Mouse (Mus musculus) telencephalon, adult 2 months (tissue): ENCODE measurements around the gene Elmo1.

Source experiments
- DNase-seq: peaks from one replicate; pipeline ENCODE4 v3.0.0-alpha.2; 2011; ENCODE audit warnings: low read depth, low spot score

The Elmo1 gene

DNA sequence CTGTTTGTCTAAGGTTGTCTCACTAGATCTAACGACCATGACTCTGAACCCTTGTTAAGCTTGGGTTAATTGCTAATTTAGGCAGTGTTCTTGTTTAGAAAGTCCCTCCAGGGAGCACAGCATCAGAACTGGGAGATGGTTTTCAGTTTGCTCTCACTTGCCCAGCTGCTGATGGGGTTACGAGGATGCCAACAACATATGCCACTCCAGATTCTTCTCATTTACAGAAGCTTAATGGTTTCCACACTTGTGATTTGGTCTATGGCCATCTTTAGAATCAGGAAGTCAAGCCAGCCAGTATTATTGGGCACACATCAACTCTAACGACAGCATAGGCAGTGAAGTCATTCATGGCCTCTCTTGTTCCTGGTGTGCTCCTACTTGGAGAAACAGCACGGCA lies 427.3 kb downstream of the Elmo1 start:
- no peak for DNase-seq

DNA sequence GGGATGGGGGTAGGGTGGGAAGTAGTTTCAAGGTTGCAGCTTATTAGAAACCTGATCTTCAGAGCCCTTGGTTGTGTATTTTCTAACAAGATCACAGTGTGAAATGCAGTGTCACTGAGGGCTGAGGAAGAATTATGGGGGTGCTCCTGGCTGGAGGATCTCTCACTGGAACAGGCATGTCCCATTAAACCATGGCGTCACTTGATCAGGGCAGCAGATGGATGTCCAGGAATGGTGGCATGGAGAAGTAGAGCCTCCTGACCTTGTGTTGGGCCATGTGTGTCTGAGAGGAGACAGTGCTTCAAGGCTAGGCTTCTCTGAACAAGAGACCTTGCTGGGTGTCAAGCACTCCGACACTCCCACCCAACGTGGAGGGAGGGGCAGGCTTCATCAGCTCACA lies 431.1 kb downstream of the Elmo1 start:
- DNase-seq, result no peak

DNA sequence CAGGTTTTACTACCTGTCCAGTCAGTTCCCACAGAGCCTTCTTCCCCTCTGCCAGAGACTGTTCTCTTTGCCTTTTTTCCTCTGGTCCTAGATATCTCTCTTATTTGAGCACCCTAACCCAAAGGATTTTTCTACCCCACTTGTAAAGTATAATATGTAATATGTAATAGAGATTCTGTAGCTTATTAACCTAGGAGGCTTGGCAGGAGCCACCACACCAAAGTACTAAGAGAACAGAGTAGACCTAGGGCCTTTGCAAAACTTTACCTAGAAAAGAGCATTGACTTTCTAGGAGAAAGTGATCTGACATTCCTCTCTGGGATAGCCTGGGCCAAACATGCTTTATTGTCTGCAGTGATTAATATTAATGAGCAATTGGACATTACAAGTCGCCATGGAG lies 433.3 kb downstream of the Elmo1 start:
- no peak for DNase-seq

DNA sequence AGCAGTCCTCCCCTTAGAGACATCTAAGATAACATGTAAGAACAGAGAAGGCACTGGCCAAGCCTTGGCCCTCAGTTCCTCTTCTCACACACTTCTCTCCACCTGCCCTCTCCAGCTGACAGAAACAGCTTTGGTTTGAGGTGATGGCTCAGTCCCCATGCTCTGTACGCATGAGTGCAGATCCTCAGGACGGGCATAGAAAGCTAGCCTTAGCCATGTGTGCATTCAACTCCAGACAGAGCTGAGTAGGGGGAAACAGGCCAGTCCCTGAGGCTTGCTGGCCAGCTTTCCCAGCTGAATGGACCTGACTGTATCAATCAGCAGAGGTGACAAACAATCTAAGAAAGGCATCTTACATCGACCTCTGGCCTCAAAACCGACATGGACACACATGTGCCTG lies 435.4 kb downstream of the Elmo1 start:
- no peak for DNase-seq

DNA sequence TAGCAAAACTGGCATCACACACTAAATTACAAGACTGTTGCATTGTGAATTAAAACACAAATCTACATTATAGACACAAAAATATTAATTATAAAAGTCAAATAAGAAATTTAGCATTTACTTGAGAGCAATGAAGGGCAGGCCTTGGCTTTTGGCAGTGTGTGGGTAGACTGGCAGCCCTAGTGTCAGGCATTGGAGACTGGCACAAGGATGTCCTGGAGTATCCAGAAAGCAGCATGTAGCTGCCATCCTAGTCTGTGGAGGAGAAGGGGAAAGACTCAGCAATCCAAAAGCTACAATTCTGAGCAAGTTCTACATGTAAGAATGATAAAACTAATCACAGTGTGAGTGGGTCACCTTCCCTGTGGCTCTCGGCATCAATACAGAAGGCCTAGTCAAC lies 446.7 kb downstream of the Elmo1 start:
- no peak for DNase-seq

DNA sequence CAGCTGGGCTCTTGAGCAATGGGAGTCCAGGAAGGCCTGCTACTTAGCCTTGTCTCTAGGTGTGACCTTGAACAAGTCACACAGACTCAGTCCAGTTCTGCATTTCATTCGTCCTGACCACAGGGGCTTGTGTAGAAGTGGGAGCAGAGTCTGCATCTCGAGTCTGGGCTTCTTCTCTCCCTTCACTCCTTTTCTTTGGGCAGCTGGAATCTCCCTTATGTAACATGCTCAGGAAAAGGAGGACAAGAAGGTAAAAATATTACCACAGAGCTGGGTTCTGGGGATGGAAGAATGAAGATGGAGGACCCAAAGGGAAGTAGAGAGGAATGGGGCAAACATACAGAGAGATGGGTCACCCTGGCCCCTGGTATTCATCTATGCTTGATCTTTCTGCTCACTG lies 447.1 kb downstream of the Elmo1 start:
- DNase-seq, result no peak

DNA sequence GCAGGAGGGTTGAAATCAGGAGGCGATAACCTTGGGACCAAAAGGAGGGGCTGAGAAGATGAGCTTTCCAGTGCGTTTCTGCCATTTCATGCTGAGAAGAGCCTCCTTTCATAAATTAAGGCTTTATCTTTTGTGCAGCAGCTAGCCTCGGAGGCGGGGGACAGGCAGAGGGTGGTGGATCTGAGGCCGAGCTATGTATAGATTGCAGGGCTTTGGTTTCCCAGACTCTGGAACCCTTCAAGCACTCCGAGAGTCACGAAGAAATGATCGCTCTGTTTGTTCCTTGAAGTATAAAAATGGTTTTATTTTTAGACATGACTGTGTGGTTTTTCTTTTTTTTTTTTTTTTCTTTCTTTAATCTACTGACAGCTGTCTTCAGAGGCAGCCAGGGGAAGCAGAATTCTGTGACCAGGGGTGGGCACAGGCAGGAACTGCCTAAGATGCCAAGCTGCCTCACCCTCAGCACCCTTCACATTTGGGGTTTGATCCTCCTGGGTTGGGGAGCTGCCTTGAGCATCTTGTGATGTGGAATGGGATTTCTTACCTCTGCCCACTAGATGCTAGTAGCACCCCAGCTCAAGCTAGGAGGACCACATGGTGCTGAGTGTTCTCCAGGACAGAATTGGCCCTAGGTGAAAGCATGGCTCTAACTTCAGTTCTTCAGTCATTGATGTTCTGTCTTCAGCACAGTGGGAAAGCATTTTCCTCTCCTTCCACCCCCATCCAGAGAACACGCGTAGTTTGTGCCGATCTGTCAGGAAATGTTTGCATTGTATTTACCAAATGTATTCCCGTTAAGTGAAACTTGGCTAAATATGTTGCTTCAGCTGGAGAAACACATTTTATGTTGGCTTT lies 448.0 kb downstream of the Elmo1 start:
- peak; percentile 86 for DNase-seq

DNA sequence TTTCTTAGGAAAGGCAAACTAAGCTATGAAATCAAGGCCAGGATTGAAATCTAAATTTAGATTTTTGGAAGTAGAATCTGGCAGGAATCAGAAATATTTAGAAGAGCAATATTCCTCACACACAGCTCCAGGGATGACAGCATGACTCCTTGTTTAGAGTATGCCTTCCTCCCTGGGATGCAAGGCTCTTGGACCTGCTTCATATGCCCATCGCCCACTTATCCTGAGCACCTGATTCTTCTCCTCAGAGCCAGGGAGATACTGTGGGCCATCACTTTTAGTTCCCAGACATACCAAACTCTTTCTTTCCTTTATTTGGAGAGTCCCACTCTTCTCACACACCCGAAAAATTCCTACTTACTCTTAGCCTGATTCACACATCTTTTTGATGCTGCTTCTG lies 449.2 kb downstream of the Elmo1 start:
- DNase-seq, result no peak

DNA sequence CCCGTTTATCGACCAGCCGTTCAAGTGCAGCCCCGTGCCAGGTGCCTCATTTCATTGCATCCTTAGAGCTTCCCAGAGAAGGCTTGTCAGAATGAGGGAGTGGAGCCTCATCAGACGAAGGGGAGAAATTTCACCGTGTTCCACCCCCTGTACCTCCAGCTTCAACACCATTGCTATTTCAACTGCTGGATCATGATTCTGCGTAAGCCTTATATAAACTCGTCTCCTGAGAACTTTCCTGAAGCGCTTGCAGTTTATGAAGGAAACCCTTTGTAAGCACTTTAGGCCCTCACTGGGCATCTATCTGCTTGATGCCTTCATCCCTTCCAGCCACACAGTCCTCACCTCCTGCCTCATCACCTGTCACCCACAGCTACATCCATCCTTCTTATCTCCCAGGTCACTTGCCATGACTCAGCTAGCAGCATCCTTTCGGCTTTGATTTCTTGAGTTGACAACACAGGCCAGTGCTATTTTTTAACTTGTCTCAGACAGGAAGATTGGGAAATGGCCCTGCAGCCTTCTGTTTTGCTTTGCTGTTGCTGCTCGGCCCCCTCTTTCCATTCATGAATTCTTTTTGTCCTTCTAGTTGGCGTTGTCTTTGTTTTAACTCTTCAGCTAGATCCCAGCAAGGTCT lies 456.3 kb downstream of the Elmo1 start:
- no peak for DNase-seq

DNA sequence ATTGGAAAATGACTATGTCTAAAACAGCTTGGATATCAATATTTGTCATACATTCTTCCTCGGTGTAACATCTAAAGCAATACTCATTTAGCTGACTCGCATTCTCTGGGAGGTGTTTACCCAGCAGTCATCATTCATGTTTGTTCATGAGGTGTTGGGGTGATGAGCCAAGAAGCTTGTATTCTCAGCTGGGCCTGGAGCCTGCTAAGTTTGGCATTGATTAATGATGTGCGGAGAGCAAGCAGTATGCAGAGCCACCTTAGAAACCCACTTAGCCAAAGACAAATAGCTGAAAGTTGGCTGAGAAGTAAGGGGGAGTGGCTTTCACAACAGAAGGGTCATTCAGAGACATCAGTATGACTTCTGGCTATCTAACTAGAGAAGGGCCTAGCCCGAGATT lies 459.6 kb downstream of the Elmo1 start:
- DNase-seq, result no peak

DNA sequence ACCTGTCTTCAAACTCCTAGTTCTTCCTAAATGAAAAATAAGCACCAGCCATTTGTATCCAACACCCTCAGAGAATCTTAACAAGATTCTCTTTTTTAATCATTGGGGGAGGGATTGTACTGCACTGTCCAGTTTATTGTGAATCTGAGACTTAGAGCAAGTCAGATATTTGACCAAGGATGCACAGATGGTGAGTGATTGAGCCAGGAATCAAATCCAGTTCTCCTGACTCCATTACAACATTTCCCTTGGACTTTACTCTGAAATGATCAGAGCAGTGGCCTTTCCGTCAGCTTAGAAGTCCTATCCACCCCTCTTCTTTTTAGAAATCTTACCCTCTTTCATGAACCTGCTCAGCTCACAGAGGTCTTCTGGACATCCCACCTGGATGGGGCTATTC lies 461.2 kb downstream of the Elmo1 start:
- DNase-seq, result no peak

DNA sequence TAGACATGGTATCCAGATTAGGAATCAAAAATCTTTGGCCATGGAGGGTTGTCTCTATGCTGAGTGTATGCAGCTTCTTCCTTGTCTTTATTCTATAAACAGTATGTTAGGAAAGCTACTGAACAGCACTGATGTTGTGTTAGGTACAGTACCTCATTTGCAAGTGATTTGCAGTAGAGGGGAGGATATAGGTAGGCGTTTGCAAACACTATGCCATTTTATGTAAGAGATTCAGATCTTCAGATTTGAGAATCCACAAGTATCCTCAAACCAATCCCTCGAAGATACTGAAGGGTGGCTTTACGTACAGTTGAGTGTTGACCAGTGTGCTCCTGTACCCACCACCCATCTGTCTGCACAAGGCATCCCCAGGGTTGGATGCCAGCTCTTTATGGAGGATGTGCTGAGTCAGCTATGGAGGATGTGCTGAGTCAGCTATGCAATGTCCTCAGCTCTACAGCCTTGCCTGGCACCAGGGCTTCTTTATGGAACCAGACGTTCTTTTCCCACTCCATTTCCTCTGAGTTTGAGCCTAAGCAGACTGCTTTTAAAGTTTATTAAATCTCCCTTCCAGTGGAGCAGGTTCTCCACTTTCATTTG lies 465.6 kb downstream of the Elmo1 start:
- peak; percentile 50 for DNase-seq

DNA sequence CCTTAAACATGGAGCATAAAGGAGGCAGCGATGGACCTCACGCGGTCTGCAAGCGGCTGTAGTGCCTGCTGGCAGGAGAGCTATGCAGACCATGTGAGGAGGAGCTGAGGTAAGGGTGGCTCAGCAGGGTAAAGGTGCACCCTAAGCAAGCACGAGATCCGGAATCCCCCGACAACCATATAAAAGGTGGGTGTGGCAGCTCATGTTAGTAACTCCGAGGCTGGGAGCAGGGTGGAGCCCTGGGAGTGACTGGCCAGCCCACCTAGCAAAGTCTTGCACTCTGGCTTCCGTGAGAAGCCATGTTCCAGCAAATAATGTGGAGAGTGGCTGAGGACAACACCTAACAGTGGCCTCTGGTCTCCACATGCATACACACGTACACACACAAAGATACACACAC lies 466.3 kb downstream of the Elmo1 start:
- DNase-seq, result no peak

DNA sequence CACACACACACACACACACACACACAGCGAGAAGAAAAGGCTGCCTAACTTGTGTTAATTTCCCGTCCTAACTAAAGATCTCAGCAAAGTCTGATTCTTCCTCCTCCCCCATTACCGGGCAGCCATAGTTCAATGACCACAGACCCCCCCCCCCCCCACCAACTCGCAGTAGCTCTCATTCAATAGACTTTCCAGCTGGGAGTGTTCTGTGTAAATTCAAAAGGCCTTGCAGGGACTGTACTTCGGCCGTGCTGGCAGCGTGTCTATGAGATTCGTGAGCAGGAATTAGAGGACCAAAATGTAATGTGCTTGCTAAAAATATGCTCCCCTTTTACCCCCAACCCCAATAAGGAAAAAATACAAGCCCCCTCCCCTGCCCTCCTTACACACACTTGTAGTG lies 466.8 kb downstream of the Elmo1 start:
- no peak for DNase-seq

DNA sequence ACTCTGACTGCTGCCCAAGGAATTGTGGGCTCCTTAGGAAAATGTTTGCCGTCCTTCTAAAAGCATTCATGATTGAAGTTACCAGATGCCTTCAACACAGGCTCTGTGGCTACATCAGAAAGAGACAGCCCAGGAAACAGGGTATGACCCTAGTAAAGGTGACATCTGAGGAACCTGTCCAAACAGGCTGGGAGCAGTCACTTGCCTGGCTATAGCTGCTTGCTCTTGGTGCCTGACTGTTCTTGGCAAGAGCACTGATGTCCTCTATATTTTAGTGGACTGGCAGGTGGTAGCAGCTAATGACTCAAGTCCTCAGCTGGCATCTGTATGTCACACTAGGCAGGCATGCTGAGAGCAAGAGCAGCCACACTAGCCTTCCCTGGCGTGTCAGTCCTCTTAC lies 468.0 kb downstream of the Elmo1 start:
- no peak for DNase-seq

DNA sequence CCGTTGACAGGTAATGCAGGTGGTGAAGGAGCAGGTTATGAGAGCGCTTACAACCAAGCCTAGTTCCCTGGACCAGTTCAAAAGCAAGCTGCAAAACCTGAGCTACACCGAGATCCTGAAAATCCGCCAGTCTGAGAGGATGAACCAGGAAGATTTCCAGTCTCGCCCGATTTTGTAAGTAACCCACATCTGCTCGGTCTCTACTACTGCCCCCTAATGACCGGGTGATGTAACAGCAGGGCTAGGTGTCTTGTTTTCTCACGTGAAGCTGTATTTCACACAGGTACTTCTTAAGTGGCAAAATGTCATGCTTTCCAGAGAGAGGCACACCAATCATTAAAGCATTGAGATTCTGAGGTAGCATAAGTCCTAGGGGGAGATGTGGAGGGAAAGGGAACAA lies 474.0 kb downstream of the Elmo1 start:
- no peak for DNase-seq

DNA sequence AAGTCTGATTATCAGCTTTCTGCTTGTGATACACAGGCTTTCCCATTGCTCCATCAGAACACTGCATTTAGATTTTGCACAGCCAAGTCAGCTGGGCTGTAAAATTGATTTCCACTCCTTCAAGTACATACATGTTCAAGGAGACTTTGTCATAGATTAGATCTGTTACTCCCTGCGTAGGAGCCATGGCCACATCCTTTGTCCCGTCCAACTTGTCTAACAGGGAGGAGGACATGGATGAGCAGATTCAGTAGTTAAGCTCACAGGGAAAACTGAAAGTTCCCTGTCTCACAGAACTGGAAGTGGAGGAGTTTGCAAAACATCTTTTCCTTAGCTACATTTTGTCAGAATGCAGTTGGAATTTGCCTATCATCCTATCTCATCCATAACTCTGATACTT lies 484.8 kb downstream of the Elmo1 start:
- DNase-seq, result no peak

DNA sequence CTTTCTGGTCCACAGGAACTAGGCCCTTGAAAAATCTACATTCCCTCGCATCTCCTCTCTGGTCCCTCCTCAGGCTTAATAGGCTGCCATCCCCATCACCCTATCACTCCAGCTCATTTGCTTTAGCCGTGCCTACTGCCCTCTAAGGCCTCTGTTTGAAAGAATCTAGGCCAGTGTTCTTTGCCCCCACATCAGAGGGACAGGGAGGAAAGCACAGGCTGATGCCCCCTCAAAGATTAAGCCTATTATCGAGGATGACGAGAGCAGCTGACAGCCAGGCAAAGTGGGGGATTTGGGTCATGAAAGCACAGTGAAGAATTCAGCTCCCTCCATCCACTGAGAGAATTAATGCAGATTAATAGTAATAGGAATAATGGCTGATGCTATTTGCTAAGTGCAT lies 495.5 kb downstream of the Elmo1 start:
- no peak for DNase-seq

DNA sequence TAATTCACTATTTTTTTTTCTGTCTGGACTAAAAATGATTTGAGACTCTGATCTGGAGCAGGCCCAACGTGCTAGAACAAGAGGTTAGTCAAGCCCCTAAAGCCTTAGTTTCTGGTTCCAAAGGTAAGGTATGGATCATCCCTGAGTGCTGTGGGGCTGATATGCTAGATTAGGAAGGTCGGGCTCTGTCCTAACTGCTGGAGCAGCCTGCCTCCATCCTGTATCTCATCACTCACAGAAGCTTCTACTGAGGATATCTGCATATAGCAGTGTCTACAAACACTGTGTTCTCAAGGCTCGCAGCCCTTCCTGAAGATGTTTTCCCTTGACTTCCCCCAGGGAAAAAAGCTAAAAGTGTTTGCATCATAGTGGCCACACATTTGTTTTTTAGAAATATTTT lies 496.1 kb downstream of the Elmo1 start:
- DNase-seq, result no peak

DNA sequence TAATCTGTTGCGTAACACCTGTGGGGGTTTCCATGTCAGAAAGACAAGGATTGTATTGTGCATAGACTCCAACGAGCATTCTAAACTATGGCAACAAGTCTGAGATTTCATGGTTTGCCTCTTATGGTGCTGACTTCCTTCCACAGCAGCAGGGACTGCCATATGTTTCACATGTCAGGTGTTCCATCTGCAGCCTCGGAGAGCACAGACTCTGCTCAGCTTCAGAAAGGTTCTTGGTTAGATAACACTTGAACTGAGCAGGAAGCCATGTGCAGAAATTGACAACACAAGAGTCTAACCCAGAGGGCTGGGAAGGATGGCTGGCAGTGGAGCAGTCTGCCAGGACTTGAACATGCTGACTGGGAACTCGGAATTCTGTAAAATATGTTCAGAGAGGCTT lies 500.6 kb downstream of the Elmo1 start:
- peak; percentile 58 for DNase-seq

DNA sequence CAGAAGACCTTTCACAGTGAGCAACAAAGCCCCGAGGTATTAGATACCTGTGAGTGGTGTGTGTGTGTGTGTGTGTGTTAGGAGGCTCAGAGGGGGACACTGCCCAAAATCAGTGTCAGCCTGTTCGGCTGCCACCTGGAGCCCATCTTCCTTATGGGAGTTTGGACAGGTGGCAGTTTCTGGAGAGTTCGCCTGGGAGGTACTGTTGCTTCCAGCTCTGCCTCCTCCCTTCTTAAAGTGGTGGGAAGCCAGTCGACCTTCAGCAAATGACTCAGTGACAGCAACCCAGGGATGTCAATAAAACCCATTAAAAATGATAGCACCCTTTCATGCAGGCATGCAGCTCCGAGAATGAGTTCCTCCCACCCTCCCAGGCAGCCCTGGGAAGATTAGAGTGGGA lies 506.9 kb downstream of the Elmo1 start:
- DNase-seq, result no peak

DNA sequence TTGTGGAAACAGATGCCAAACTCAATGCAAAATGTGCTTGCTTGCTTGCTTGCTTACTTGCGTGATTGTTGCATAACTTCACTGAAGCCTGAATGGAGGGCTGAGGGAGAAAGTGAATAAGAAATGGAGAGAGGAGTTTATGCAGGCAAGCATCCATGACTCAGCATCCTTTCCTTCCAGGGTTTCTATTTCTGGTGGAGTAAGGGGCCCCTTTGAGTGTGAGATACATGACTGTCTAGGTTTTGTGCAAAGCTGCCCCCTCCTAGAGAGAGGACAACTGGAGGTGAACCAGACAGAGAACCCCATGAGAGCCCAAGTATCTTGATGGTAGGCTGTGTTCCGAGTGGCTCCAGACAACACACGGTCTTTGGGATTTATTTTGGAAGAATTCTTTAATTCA lies 508.2 kb downstream of the Elmo1 start:
- DNase-seq, result peak; percentile 41

DNA sequence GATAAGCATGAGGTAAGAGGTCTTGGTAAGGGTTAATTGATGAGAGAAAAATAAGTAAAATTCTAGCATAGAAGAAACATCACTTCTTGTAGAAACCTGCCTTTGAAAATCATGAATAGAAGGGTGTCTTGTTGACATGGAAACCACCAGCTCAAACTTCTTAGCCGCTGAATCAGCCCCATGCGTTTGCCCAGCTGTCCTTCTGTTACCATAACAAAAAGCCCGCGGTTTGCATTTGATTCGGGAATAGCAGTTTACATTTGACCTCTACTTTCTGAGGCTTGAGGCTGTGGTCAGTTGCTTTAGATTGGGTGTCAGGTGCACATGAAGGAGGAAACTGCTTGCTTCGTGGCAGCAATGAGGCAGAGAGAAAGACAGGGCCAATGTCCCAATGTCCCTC lies 509.9 kb downstream of the Elmo1 start:
- no peak for DNase-seq
